Mouse (Mus musculus): ENCODE results near the gene Theg. TPM values are rescaled to one million over a fixed set of nuclear protein-coding genes. Genes with fewer than 3 reads are reported as not detected.

The Theg gene
- polyA plus RNA-seq, 1 experiment from 2014 or later: not detected

DNA sequence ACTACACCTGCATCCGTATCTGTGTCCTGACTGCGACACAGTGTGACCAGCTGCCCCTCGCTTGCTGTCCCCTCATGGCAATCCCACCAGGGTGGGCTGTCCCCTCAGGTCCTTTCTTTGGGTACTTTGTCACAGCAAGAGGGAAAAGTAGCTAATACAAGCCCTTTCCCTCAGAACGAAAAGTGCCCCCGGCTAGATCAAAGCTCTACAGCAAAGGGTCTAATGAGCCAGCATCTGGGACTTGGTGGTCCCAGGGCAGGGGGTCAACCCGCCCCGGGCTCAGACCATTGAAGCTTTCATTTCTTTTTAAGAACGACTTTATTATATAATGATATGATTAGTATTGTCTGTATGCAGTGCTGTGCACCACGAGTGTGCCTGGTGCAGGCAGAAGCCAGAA is 8.9 kb downstream of the Theg start:
- no peak overlapping the region for H3K4me3 ChIP-seq (ENCODE audit: low read depth, low read length)
- no peaks in the 10 kb centered on the region for H3K4me1 ChIP-seq (replicated peaks; ENCODE audit: control insufficient read depth, insufficient read depth, low read length)
- ATAC-seq (replicated peaks; ENCODE audit: low FRiP score, low TSS enrichment, low read depth) (no peak), DNase-seq (ENCODE audit: low spot score) (no peak)
- no peaks in the 10 kb centered on the region; the same call in 1 of the 2 replicates for H3K27me3 ChIP-seq (replicated peaks; ENCODE audit: control insufficient read depth, insufficient read depth, low read length)
- no peaks in the 10 kb centered on the region for H3K36me3 ChIP-seq (ENCODE audit: control insufficient read depth, insufficient read depth, low read length)
- no peak overlapping the region for H3K27ac ChIP-seq (ENCODE audit: low read depth)
- no peak overlapping the region for H3K4me2 ChIP-seq (ENCODE audit: low read length)
- no peak overlapping the region for H3K9ac ChIP-seq (ENCODE audit: low read length)
- H3K9me3 ChIP-seq (ENCODE audit: control insufficient read depth, low read length): no peaks in the 10 kb centered on the region
- WGBS: 66% methylated on average over 9 of the region's 9 CpGs

DNA sequence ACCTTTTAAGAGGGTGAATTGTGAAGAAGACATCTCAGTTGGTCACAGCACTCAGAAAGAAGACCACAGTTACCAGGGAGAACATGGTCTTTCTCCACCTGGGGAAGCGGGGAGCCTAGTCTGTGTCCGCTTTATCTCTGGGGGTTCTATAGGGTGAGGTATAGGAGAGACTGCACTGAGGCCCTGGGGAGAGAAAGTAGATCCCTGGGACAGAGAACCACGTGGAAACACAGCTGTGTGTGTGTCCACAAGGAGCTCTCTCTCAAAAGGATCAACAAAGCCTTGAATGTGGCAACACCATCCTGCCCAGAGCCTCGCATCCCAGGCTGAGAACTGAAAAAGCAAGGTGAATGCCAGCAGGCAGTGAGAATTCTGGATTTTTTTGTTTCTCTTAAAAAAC is 9.8 kb downstream of the Theg start:
- Histone ChIP-seq H3K4me1 (replicated peaks; ENCODE audit: control insufficient read depth, insufficient read depth, low read length) (no peaks in the 10 kb centered on the region), H3K4me3 (ENCODE audit: low read depth, low read length) (no peak overlapping the region), H3K27me3 (replicated peaks; ENCODE audit: control insufficient read depth, insufficient read depth, low read length) (no peaks in the 10 kb centered on the region; the same call in 1 of the 2 replicates), H3K9me3 (ENCODE audit: control insufficient read depth, low read length) (no peaks in the 10 kb centered on the region), H3K9ac (ENCODE audit: low read length) (no peak overlapping the region), H3K36me3 (ENCODE audit: control insufficient read depth, insufficient read depth, low read length) (no peaks in the 10 kb centered on the region), H3K4me2 (ENCODE audit: low read length) (no peak overlapping the region), H3K27ac (ENCODE audit: low read depth) (no peak overlapping the region)
- WGBS: 78% methylated on average over 4 of the region's 4 CpGs
- ATAC-seq (replicated peaks; ENCODE audit: low FRiP score, low TSS enrichment, low read depth): no peak
- no peak for DNase-seq (ENCODE audit: low spot score)

DNA sequence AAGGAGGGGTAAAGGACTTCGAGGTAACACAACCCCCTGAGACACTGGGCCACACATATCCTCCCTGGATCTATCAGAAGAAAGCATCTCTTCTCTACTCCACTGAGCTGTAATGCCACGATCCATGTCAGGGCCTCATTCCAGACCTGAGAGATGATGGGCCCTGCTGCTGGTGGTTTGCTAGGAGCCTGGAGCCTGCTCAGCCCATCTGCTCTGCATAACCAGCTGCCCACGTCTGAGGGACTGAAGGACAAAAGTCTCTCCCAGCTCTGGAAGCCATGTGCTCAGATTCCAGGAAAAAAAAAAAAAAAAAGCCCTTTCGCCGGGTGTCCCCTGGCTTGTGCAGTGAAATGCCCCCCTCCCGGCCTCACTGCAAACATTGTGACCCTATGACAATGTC is 11.4 kb downstream of the Theg start:
- no peak for DNase-seq (ENCODE audit: low spot score)
- no peak for ATAC-seq (replicated peaks; ENCODE audit: low FRiP score, low TSS enrichment, low read depth)
- no peak overlapping the region for H3K9ac ChIP-seq (ENCODE audit: low read length)
- no peak overlapping the region for H3K27ac ChIP-seq (ENCODE audit: low read depth)
- WGBS: 74% methylated on average over 6 of the region's 6 CpGs
- no peaks in the 10 kb centered on the region for H3K4me1 ChIP-seq (replicated peaks; ENCODE audit: control insufficient read depth, insufficient read depth, low read length)
- no peak overlapping the region for H3K4me3 ChIP-seq (ENCODE audit: low read depth, low read length)
- no peaks in the 10 kb centered on the region for H3K9me3 ChIP-seq (ENCODE audit: control insufficient read depth, low read length)
- no peak overlapping the region for H3K4me2 ChIP-seq (ENCODE audit: low read length)
- no peaks in the 10 kb centered on the region; the same call in 1 of the 2 replicates for H3K27me3 ChIP-seq (replicated peaks; ENCODE audit: control insufficient read depth, insufficient read depth, low read length)
- H3K36me3 ChIP-seq (ENCODE audit: control insufficient read depth, insufficient read depth, low read length): no peaks in the 10 kb centered on the region

DNA sequence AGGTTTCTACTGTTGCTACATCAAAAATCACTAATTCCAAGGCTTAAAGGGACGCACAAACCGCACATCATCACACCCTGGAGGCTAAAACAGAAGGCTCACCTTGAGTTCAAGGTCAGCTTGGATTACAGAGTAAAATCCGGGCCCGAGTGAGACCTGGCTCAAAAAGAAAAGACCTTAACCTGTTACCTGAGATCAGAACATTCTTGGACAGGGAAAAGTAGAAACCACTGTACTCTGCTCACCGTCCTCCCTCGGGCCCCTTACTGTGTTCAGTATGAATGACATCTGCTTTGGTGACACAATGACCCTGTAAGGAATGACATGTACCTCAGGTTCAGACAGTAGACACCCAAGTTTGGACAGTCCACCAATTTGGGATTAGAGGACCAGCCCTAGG is 12.3 kb downstream of the Theg start:
- DNase-seq (ENCODE audit: low spot score) (peak; percentile 41), ATAC-seq (replicated peaks; ENCODE audit: low FRiP score, low TSS enrichment, low read depth) (no peak)
- Histone ChIP-seq H3K9ac (ENCODE audit: low read length) (no peak overlapping the region), H3K4me3 (ENCODE audit: low read depth, low read length) (no peak overlapping the region), H3K27ac (ENCODE audit: low read depth) (no peak overlapping the region), H3K4me1 (replicated peaks; ENCODE audit: control insufficient read depth, insufficient read depth, low read length) (no peaks in the 10 kb centered on the region), H3K36me3 (ENCODE audit: control insufficient read depth, insufficient read depth, low read length) (no peaks in the 10 kb centered on the region), H3K27me3 (replicated peaks; ENCODE audit: control insufficient read depth, insufficient read depth, low read length) (no peaks in the 10 kb centered on the region; the same call in 1 of the 2 replicates), H3K9me3 (ENCODE audit: control insufficient read depth, low read length) (no peaks in the 10 kb centered on the region), H3K4me2 (ENCODE audit: low read length) (no peak overlapping the region)
- 87% methylated on average over 6 of the region's 6 CpGs for WGBS

DNA sequence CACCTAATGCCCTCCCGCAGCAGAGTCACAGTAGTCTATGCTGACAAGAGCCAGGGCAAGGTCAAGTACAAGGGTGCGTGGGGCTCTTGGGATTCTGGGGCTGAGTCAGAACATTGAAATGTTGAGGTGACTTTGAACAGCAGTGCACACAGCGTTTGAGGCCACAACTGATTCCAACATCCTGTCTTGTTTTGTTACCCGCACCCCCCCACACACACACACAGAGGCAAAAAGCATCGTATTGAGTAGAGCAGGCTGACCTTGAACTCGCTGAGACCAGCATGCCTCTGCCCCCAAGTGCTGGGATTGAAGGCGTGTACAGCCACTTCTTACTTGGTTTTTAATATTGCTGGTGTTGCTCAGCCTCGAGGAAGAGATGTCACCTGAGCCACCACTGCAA is 12.8 kb downstream of the Theg start:
- Histone ChIP-seq H3K4me1 (replicated peaks; ENCODE audit: control insufficient read depth, insufficient read depth, low read length) (no peaks in the 10 kb centered on the region), H3K4me2 (ENCODE audit: low read length) (no peak overlapping the region), H3K36me3 (ENCODE audit: control insufficient read depth, insufficient read depth, low read length) (no peaks in the 10 kb centered on the region), H3K4me3 (ENCODE audit: low read depth, low read length) (no peak overlapping the region), H3K9me3 (ENCODE audit: control insufficient read depth, low read length) (no peaks in the 10 kb centered on the region), H3K9ac (ENCODE audit: low read length) (no peak overlapping the region), H3K27me3 (replicated peaks; ENCODE audit: control insufficient read depth, insufficient read depth, low read length) (no peaks in the 10 kb centered on the region), H3K27ac (ENCODE audit: low read depth) (no peak overlapping the region)
- DNase-seq (ENCODE audit: low spot score) (peak; percentile 31), ATAC-seq (replicated peaks; ENCODE audit: low FRiP score, low TSS enrichment, low read depth) (no peak)
- 76% methylated on average over 8 of the region's 8 CpGs for WGBS

DNA sequence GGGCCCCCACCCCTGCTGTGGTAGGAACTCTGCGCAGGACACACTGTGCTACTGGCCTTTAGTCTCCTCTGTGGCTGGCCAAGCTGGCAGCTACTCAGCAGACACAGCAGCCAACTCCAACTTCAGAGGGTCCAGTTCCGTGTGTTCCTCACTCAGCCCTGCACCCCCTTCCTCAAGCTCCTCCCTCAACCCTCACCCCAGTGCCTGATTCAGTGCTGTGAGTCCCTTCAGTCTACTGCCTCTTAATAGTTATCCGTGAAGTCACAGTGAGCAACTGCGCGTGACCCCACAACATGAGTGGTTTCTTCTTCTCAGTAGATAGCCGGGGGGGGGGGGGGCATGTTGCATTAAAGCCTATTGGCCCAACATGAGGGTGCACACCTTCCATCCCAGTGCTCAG is 13.5 kb downstream of the Theg start:
- no peaks in the 10 kb centered on the region for H3K27me3 ChIP-seq (replicated peaks; ENCODE audit: control insufficient read depth, insufficient read depth, low read length)
- DNase-seq (ENCODE audit: low spot score): no peak
- no peak for ATAC-seq (replicated peaks; ENCODE audit: low FRiP score, low TSS enrichment, low read depth)
- no peaks in the 10 kb centered on the region for H3K9me3 ChIP-seq (ENCODE audit: control insufficient read depth, low read length)
- WGBS: 88% methylated on average over 6 of the region's 6 CpGs
- H3K4me1 ChIP-seq (replicated peaks; ENCODE audit: control insufficient read depth, insufficient read depth, low read length): no peaks in the 10 kb centered on the region
- no peak overlapping the region for H3K4me2 ChIP-seq (ENCODE audit: low read length)
- no peak overlapping the region for H3K9ac ChIP-seq (ENCODE audit: low read length)
- no peak overlapping the region for H3K27ac ChIP-seq (ENCODE audit: low read depth)
- no peak overlapping the region for H3K4me3 ChIP-seq (ENCODE audit: low read depth, low read length)
- H3K36me3 ChIP-seq (ENCODE audit: control insufficient read depth, insufficient read depth, low read length): no peaks in the 10 kb centered on the region

DNA sequence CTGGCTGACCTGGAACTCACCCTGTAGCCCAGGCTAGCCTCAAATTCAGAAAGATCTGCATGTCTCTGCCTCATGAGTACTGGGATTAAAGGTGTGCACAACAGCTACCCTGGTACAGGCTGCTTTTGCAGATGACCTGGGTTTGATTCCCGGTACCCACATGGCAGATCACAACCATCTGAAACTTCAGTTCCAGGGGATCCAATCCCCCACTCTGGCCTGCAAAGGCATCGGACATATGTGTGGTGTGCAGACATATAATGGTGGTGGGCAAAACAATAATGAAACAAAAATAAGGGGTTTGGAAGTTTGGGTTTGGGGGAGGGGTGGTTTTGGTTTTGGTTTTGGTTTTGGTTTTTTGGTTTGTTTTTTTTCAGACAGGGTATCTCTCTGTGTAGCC is 15.8 kb downstream of the Theg start:
- Histone ChIP-seq H3K4me3 (ENCODE audit: low read depth, low read length) (no peak overlapping the region), H3K27ac (ENCODE audit: low read depth) (no peak overlapping the region), H3K9me3 (ENCODE audit: control insufficient read depth, low read length) (no peaks in the 10 kb centered on the region), H3K9ac (ENCODE audit: low read length) (no peak overlapping the region), H3K4me2 (ENCODE audit: low read length) (no peak overlapping the region), H3K27me3 (replicated peaks; ENCODE audit: control insufficient read depth, insufficient read depth, low read length) (no peaks in the 10 kb centered on the region), H3K36me3 (ENCODE audit: control insufficient read depth, insufficient read depth, low read length) (no peaks in the 10 kb centered on the region), H3K4me1 (replicated peaks; ENCODE audit: control insufficient read depth, insufficient read depth, low read length) (no peaks in the 10 kb centered on the region)
- WGBS: 92% methylated on average over 2 of the region's 2 CpGs
- peak; percentile 28 for DNase-seq (ENCODE audit: low spot score)
- ATAC-seq (replicated peaks; ENCODE audit: low FRiP score, low TSS enrichment, low read depth): no peak

DNA sequence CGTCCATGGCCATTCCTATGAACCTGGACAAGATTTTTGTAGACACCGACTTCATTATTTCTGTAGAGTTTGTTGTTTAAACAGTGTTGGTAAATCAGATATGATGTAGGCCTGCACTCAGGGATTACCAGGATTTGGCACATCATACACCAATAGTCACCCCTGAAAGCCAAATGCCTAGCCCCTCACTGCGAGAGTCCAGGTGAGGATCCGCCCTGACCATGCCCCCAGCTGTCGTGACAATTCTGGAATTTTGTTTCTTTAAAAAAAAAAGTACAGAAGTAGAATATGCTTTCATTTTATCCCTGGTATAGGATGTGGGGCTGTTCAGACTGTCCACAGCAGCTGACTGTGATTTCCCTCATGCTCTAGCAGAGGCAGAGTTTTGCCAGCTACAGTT is 17.2 kb downstream of the Theg start:
- Histone ChIP-seq H3K36me3 (ENCODE audit: control insufficient read depth, insufficient read depth, low read length) (no peaks in the 10 kb centered on the region), H3K4me2 (ENCODE audit: low read length) (no peak overlapping the region), H3K9me3 (ENCODE audit: control insufficient read depth, low read length) (no peaks in the 10 kb centered on the region), H3K4me1 (replicated peaks; ENCODE audit: control insufficient read depth, insufficient read depth, low read length) (no peaks in the 10 kb centered on the region), H3K4me3 (ENCODE audit: low read depth, low read length) (no peak overlapping the region), H3K27ac (ENCODE audit: low read depth) (no peak overlapping the region), H3K27me3 (replicated peaks; ENCODE audit: control insufficient read depth, insufficient read depth, low read length) (no peaks in the 10 kb centered on the region), H3K9ac (ENCODE audit: low read length) (no peak overlapping the region)
- ATAC-seq (replicated peaks; ENCODE audit: low FRiP score, low TSS enrichment, low read depth) (no peak), DNase-seq (ENCODE audit: low spot score) (no peak)
- 91% methylated on average over 5 of the region's 5 CpGs for WGBS

DNA sequence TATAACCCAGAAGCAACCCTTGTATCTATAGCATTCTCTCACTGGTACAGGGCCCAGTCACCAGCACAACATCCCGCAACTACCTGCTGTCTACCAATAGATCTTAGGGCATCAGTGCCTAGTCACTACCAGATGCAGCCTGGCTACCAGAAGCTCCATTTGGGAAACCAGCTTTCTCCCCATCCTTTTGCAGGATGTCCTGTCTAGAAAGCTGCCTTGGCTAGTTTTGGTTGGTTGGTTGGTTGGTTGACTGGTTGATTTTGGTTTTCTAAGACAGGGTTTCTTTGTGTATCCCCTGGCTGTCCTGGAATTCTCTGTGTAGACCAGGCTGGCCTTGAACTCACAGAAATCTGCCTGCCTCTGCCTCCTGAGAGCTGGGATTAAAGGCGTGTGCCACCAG is 27.4 kb downstream of the Theg start:
- Histone ChIP-seq H3K36me3 (ENCODE audit: control insufficient read depth, insufficient read depth, low read length) (no peaks in the 10 kb centered on the region), H3K27ac (ENCODE audit: low read depth) (no peak overlapping the region), H3K27me3 (replicated peaks; ENCODE audit: control insufficient read depth, insufficient read depth, low read length) (no peaks in the 10 kb centered on the region), H3K9ac (ENCODE audit: low read length) (no peak overlapping the region), H3K4me3 (ENCODE audit: low read depth, low read length) (no peak overlapping the region), H3K4me1 (replicated peaks; ENCODE audit: control insufficient read depth, insufficient read depth, low read length) (no peaks in the 10 kb centered on the region), H3K4me2 (ENCODE audit: low read length) (no peak overlapping the region), H3K9me3 (ENCODE audit: control insufficient read depth, low read length) (0 out of 2 replicates have a peak, but pooled peaks cover 3% of the 10 kb centered on the region)
- no peak for DNase-seq (ENCODE audit: low spot score)
- ATAC-seq (replicated peaks; ENCODE audit: low FRiP score, low TSS enrichment, low read depth): no peak
- 88% methylated on average over 2 of the region's 2 CpGs for WGBS
